In the genomic region with DNA sequence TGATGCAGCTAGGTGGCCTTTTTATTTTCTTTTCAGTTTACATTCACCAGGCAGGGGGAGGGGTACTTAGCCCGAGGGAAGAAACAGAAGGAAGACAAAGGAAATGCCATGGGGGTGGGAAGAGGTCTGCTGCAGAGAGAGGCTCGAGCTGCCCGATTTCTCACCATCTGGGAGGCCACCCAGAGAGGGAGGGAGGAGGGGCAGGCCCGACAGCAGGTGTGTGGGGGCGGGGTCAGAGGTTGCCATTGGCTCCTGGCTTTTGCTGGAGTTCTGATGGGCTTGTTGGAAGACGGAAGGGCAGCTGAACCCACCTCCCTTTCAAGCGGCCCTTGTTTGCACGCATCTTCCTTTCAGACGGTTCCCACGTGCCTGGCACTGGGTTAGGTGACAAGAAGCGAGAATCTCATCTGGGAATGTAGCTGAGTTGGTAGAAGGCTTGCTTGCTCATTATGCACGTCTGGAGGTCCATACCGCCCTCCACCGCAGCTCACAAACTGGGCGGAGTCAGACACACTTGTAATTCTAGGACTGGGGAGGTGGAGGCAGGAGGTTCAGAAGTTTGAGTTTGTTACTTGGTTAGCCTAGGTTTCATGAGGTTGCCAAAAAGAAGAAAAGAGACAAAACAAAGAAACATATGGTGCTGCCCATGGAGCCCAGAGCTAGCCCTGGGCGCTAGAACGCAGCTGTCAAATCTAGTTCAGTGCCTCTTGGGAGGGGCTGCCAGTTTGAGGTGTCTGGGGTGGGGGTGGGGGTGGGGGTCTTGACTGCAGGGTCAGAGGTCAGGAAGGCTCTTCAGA, we compare ENCODE assay signal across 8 mouse cellular contexts. TPM values are rescaled to one million over a fixed set of nuclear protein-coding genes. Genes with fewer than 3 reads are reported as not detected.
DNase-seq lines count a peak whose midpoint lies in the region; ATAC-seq and TF ChIP-seq lines count a peak whose summit lies in the region.

No protein-coding gene starts in this region.

- H3K9ac ChIP-seq in heart, embryonic 15.5 days = no peak overlapping the region
- H3K9ac ChIP-seq in heart, adult 2 months (ENCODE audit: low read depth, low read length) = no peak overlapping the region
- H3K9ac ChIP-seq in hindbrain, embryonic 16.5 days (ENCODE audit: low read depth, low read length) = peak overlapping the region; percentile 25; the same call in 1 of the 2 replicates
- peak overlapping the region; percentile 43 for H3K9ac ChIP-seq in midbrain, embryonic 16.5 days (ENCODE audit: low read depth, low read length)

- no peak overlapping the region for H3K4me3 ChIP-seq in heart, embryonic 15.5 days
- no peak overlapping the region for H3K4me3 ChIP-seq in heart, adult 2 months
- no peak overlapping the region for H3K4me3 ChIP-seq in hindbrain, embryonic 16.5 days (ENCODE audit: low read length)
- no peak overlapping the region for H3K4me3 ChIP-seq in midbrain, embryonic 16.5 days (ENCODE audit: low read depth, low read length)

- 8% methylated on average over 17 of the region's 17 CpGs for WGBS in heart, embryonic 15.5 days
- 46% methylated on average over 17 of the region's 17 CpGs for WGBS in heart, adult 2 months
- 4% methylated on average over 17 of the region's 17 CpGs for WGBS in hindbrain, embryonic 16.5 days
- WGBS in midbrain, embryonic 16.5 days = 2% methylated on average over 17 of the region's 17 CpGs

- no peak for TF ChIP-seq EP300 in heart, adult 2 months (IDR thresholded peaks at IDR 0.05; ENCODE audit: insufficient read depth, low read depth, low read length)

- no peak for DNase-seq in heart, adult 2 months
- DNase-seq in gastrocnemius, adult 18-20 months (ENCODE audit: low spot score) = no peak
- DNase-seq in heart, postnatal 4 days = no peak
- no peak for DNase-seq in frontal cortex, postnatal 36 days (ENCODE audit: low spot score in 2 of 2)

- H3K4me1 ChIP-seq in heart, embryonic 15.5 days (replicated peaks) = peaks cover 14% of the 10 kb centered on the region
- peaks cover 5% of the 10 kb centered on the region for H3K4me1 ChIP-seq in heart, adult 2 months (ENCODE audit: control insufficient read depth, insufficient read depth, low read length)
- H3K4me1 ChIP-seq in hindbrain, embryonic 16.5 days (ENCODE audit: control insufficient read depth, insufficient read depth, low read depth, low read length) = peaks cover 43% of the 10 kb centered on the region
- peaks cover 49% of the 10 kb centered on the region for H3K4me1 ChIP-seq in midbrain, embryonic 16.5 days (ENCODE audit: control insufficient read depth, insufficient read depth, low read length)

- no peak; the same call in 1 of the 2 replicates for ATAC-seq in heart, embryonic 15.5 days (replicated peaks; ENCODE audit: insufficient number of reproducible peaks, insufficient read depth, low FRiP score, low read depth)
- peak; percentile 53 for ATAC-seq in activated CD4-positive, CD25-positive, alpha-beta regulatory T cell, adult 4 months
- ATAC-seq in hindbrain, embryonic 16.5 days = peak; percentile 41; the same call in 1 of the 2 replicates
- ATAC-seq in midbrain, embryonic 16.5 days = peak; percentile 25; the same call in 1 of the 2 replicates

- H3K4me2 ChIP-seq in heart, embryonic 15.5 days = no peak overlapping the region
- H3K4me2 ChIP-seq in hindbrain, embryonic 16.5 days (ENCODE audit: low read length) = peak overlapping the region; percentile 10; the same call in 1 of the 2 replicates
- peak overlapping the region; percentile 7 for H3K4me2 ChIP-seq in midbrain, embryonic 16.5 days (ENCODE audit: low read length)

- intact Hi-C loops in heart, adult 2 months (cut with DNase I) = no loop called here

- H3K36me3 ChIP-seq in heart, embryonic 15.5 days = no peaks in the 10 kb centered on the region
- H3K36me3 ChIP-seq in heart, adult 2 months (ENCODE audit: control insufficient read depth, insufficient read depth, low read length) = no peaks in the 10 kb centered on the region
- H3K36me3 ChIP-seq in hindbrain, embryonic 16.5 days (ENCODE audit: control insufficient read depth, insufficient read depth, low read length) = no peaks in the 10 kb centered on the region
- H3K36me3 ChIP-seq in midbrain, embryonic 16.5 days (ENCODE audit: control insufficient read depth, insufficient read depth, low read length) = no peaks in the 10 kb centered on the region

- H3K27me3 ChIP-seq in heart, embryonic 15.5 days = peaks cover 62% of the 10 kb centered on the region
- H3K27me3 ChIP-seq in heart, adult 2 months (ENCODE audit: control insufficient read depth, insufficient read depth, low read length) = no peaks in the 10 kb centered on the region
- H3K27me3 ChIP-seq in hindbrain, embryonic 16.5 days (replicated peaks; ENCODE audit: control insufficient read depth, insufficient read depth, low read length) = no peaks in the 10 kb centered on the region
- no peaks in the 10 kb centered on the region; the same call in 1 of the 2 replicates for H3K27me3 ChIP-seq in midbrain, embryonic 16.5 days (ENCODE audit: control insufficient read depth, insufficient read depth, low read depth, low read length)

- peak overlapping the region; percentile 21; the same call in 1 of the 2 replicates for H3K27ac ChIP-seq in heart, embryonic 15.5 days
- H3K27ac ChIP-seq in heart, adult 2 months = no peak overlapping the region
- H3K27ac ChIP-seq in hindbrain, embryonic 16.5 days (ENCODE audit: low read depth, low read length) = peak overlapping the region; percentile 69
- H3K27ac ChIP-seq in midbrain, embryonic 16.5 days (ENCODE audit: low read length) = peak overlapping the region; percentile 66

- no peak for TF ChIP-seq POLR2A in heart, adult 2 months (IDR thresholded peaks at IDR 0.05; ENCODE audit: insufficient read depth, low read depth, low read length)

- TF ChIP-seq CTCF in heart, adult 2 months (IDR thresholded peaks at IDR 0.05) = no peak

- no peaks in the 10 kb centered on the region for H3K79me2 ChIP-seq in heart, adult 2 months (replicated peaks; ENCODE audit: control insufficient read depth, insufficient read depth, low read length)

- no peaks in the 10 kb centered on the region for H3K9me3 ChIP-seq in heart, embryonic 15.5 days (replicated peaks)
- H3K9me3 ChIP-seq in hindbrain, embryonic 16.5 days (ENCODE audit: control insufficient read depth, low read length) = no peaks in the 10 kb centered on the region
- no peaks in the 10 kb centered on the region for H3K9me3 ChIP-seq in midbrain, embryonic 16.5 days (replicated peaks; ENCODE audit: control insufficient read depth, low read length, poor library complexity, severe bottlenecking)

RNA-seq across cellular contexts. Expression of a gene that starts 10.3 kb away (rescaled TPM):
- polyA plus RNA-seq in heart, embryonic 15.5 days (2015; fragmentation: Nextera tagmentation; extraction: Ambion mirVana) = 19.7 and 31.6 TPM in 2 replicates
- total RNA-seq in heart, adult 2 months (2021) = 10 to 100 TPM; 25.2 to 33.2 TPM
- 34.4 and 42.7 TPM in 2 replicates for polyA plus RNA-seq in heart, adult 2 months (2012; rRNA removed)
- 10 to 100 TPM; 70.9 to 73.5 TPM for polyA plus RNA-seq in activated CD4-positive, CD25-positive, alpha-beta regulatory T cell, adult 4 months (2017; shearing (Covaris generic))
- 74.7 and 123 TPM in 2 replicates for polyA plus RNA-seq in hindbrain, embryonic 16.5 days (2015; fragmentation: Nextera tagmentation; extraction: Ambion mirVana)
- polyA plus RNA-seq in midbrain, embryonic 16.5 days (2015; fragmentation: Nextera tagmentation; extraction: Ambion mirVana) = 125 and 139 TPM in 2 replicates
- 1 to 10 TPM; 3.9 to 4.5 TPM for total RNA-seq in gastrocnemius, adult 18-20 months (2021)
- total RNA-seq in heart, postnatal 4 days (2021) = 10 to 100 TPM; 79.0 to 82.5 TPM

Comparison
In these comparisons a context has a peak if more than half of its experiments do, and no peak if none do; other contexts are left out.
1. H3K9ac ChIP-seq: peak in hindbrain, embryonic 16.5 days (single experiment) and midbrain, embryonic 16.5 days (single experiment); none in heart, embryonic 15.5 days (single experiment) and heart, adult 2 months (single experiment).